Mouse (Mus musculus) lung, postnatal 0 days (tissue): Measurements from ENCODE around the gene Camp. TPM values are rescaled to one million over a fixed set of nuclear protein-coding genes. Genes with fewer than 3 reads are reported as not detected.

Experiments
- ATAC-seq: fragments of 200-750 bp; cut with Nextera tagmentation; 2 replicates; pipeline ENCODE4 v1.8.0; 2017; ENCODE audit warnings: moderate library complexity
- DNase-seq: peaks from one replicate; pipeline ENCODE4 v3.0.0-alpha.2; 2016; ENCODE audit warnings: low spot score
- H3K27ac ChIP-seq: fragments of 300-500 bp; sonication (generic); 2 replicates; pipeline ENCODE4 v1.5.1; 2014; ENCODE audit warnings: antibody characterized with exemption, mild to moderate bottlenecking, low read length, mixed read lengths
- H3K27me3 ChIP-seq: fragments of 300-500 bp; sonication (generic); replicated peaks from 2 replicates; pipeline ENCODE4 v1.6.1; 2014; ENCODE audit warnings: low read length, mixed read lengths; ENCODE audit not compliant: insufficient read depth
- H3K36me3 ChIP-seq: fragments of 300-500 bp; sonication (generic); 2 replicates; pipeline ENCODE4 v1.6.1; 2014; ENCODE audit warnings: low read length, mixed read lengths; ENCODE audit not compliant: insufficient read depth
- H3K4me1 ChIP-seq: fragments of 300-500 bp; sonication (generic); 2 replicates; pipeline ENCODE4 v1.6.1; 2014; ENCODE audit warnings: antibody characterized with exemption, low read depth, low read length, mixed read lengths; ENCODE audit not compliant: insufficient read depth
- H3K4me2 ChIP-seq: fragments of 300-500 bp; sonication (generic); replicated peaks from 2 replicates; pipeline ENCODE4 v1.6.1; 2014; ENCODE audit warnings: low read depth, mild to moderate bottlenecking, low read length, moderate library complexity, mixed read lengths
- H3K4me3 ChIP-seq: fragments of 300-500 bp; sonication (generic); 2 replicates; pipeline ENCODE4 v1.5.1; 2014; ENCODE audit warnings: low read depth, low read length
- H3K9ac ChIP-seq: fragments of 300-500 bp; sonication (generic); replicated peaks from 2 replicates; pipeline ENCODE4 v1.6.1; 2014; ENCODE audit warnings: low read depth, mild to moderate bottlenecking
- H3K9me3 ChIP-seq: fragments of 300-500 bp; sonication (generic); 2 replicates; pipeline ENCODE4 v1.6.1; 2016; ENCODE audit warnings: low read length, mixed read lengths
- CTCF ChIP-seq: IDR thresholded peaks from 2 replicates; pipeline ENCODE4 v1.5.1; 2016; ENCODE audit warnings: antibody characterized with exemption, mild to moderate bottlenecking
- EP300 ChIP-seq: IDR thresholded peaks from 2 replicates; pipeline ENCODE4 v1.6.1; 2016; ENCODE audit warnings: antibody characterized with exemption, mild to moderate bottlenecking, control low read depth
- WGBS: fragments of 180-500 bp; shearing (Covaris S2); extraction: QIAGEN DNeasy Blood & Tissue Kit; methylation state at CpG from one replicate; pipeline ENCODE4 v1.1.7; 2014; 5-methylcytosine and 5-hydroxymethylcytosine counted together
- polyA plus RNA-seq: library from polyadenylated mRNA; unstranded; fragments of >200 nt; fragmentation: Nextera tagmentation; extraction: Ambion mirVana; gene quantifications from 2 replicates; pipeline ENCODE4 v1.2.1, GENCODE M21; 2015

Camp gene
- polyA plus RNA-seq, 1 experiment from 2014 or later, result 10.3 TPM

DNA sequence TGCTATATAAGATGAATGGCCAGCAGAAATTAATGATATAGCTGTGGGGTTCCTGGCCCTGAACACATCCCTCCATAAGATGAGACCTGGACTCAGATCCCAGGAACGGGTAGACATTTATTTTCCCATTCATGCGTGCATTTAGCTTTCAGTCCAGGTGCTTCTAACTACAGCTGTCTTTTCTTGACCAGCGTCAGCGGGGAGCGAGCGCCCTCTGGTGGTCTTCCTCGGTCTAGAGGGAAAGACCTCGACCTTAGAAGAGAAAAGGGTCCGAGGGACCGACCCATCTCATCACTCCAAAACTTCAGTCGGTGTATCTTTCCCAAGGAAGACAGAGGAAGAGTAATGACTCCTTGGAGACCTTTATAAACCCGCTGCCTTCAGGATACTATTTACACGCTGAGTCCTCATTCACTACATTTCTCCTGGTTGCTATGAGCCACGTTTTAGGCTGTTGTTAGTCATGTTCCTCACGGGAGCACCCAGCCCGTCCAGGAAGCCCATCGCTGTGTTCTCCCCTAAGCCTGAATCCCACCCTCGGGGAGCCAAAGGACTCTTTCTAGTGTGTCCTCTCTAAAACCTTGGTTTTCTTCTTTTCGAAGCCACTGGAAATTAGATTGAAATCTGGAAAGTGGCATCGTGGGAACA lies 13.1 kb upstream of the Camp start:
- H3K4me3 ChIP-seq, result no peak overlapping the region
- no peak for TF ChIP-seq EP300
- peak; percentile 90 for TF ChIP-seq CTCF
- H3K27ac ChIP-seq, result no peak overlapping the region
- WGBS, result 13% methylated on average over 20 of the region's 20 CpGs
- H3K36me3 ChIP-seq, result no peaks in the 10 kb centered on the region
- H3K4me1 ChIP-seq, result no peaks in the 10 kb centered on the region
- ATAC-seq (no peak), DNase-seq (peak; percentile 75)
- no peaks in the 10 kb centered on the region for H3K9me3 ChIP-seq
- no peak overlapping the region for H3K9ac ChIP-seq
- H3K4me2 ChIP-seq, result no peak overlapping the region; the same call in 1 of the 2 replicates
- H3K27me3 ChIP-seq, result no peaks in the 10 kb centered on the region

DNA sequence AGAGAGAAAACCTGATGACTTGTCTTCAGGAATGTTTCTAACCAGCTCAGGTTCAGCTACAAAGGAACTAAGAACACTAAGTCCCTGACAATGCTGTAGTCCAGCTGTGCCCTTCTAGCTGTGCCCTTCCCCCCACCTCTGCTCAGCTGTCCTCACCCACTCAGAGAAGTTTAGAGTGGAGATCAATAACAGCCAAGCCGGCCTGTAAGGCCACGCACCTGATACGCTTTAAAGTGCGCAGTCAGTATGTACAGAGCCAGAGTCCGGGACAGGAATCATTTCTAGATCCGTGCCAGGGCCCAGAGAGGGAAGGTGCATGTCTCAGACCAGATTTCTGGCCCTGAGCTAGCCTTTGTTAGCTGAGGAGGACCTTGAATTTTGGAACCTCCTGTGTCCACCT lies 6.5 kb upstream of the Camp start:
- Histone ChIP-seq H3K4me3 (no peak overlapping the region), H3K4me1 (no peaks in the 10 kb centered on the region), H3K9me3 (no peaks in the 10 kb centered on the region), H3K4me2 (no peak overlapping the region), H3K36me3 (no peaks in the 10 kb centered on the region), H3K9ac (no peak overlapping the region), H3K27me3 (no peaks in the 10 kb centered on the region), H3K27ac (no peak overlapping the region)
- ATAC-seq, result no peak
- TF ChIP-seq CTCF (no peak), EP300 (no peak)
- WGBS, result 76% methylated on average over 6 of the region's 6 CpGs
- no peak for DNase-seq

DNA sequence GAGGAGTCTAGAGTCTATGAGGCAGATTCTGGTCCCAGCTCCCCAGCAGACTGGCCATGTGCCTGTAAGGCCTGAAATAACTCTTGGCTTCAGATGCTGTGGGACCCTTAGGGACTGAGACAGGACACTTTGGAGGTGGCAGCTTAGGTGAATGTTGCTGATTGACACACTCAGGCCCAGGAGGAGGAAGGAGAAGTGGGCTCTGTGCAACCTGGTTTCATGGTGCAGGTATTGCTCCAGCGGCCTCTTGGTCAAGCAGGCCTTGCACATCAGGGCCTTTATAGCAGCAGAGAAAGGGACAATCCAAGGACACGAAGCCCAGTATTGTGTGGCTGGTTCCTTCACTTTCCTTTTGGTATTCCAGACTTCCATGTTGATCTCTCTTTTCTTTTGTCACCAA lies 4.9 kb upstream of the Camp start:
- Histone ChIP-seq H3K4me1 (peaks cover 4% of the 10 kb centered on the region; the same call in 1 of the 2 replicates), H3K4me3 (no peak overlapping the region), H3K27me3 (no peaks in the 10 kb centered on the region), H3K4me2 (no peak overlapping the region), H3K36me3 (no peaks in the 10 kb centered on the region), H3K9ac (no peak overlapping the region), H3K9me3 (no peaks in the 10 kb centered on the region), H3K27ac (no peak overlapping the region)
- WGBS, result 79% methylated on average over 2 of the region's 2 CpGs
- TF ChIP-seq EP300 (no peak), CTCF (no peak)
- no peak for DNase-seq
- ATAC-seq, result no peak

GRCm38 (mm10) chr9:109850099-109850498 lies 682 bp upstream of the Camp start:
- no peak overlapping the region for H3K4me2 ChIP-seq
- H3K4me1 ChIP-seq, result peaks cover 7% of the 10 kb centered on the region; the same call in 1 of the 2 replicates
- no peak for DNase-seq
- TF ChIP-seq EP300, result no peak
- no peaks in the 10 kb centered on the region for H3K9me3 ChIP-seq
- no peaks in the 10 kb centered on the region for H3K27me3 ChIP-seq
- no peaks in the 10 kb centered on the region for H3K36me3 ChIP-seq
- no peak overlapping the region for H3K4me3 ChIP-seq
- ATAC-seq, result no peak
- no peak overlapping the region for H3K27ac ChIP-seq
- no peak overlapping the region for H3K9ac ChIP-seq
- WGBS, result 82% methylated on average over 5 of the region's 5 CpGs

GRCm38 (mm10) chr9:109833088-109833412 lies 16.4 kb downstream of the Camp start:
- ATAC-seq (no peak; the same call in 1 of the 2 replicates), DNase-seq (no peak)
- Histone ChIP-seq H3K4me3 (peak overlapping the region; percentile 64), H3K9ac (peak overlapping the region; percentile 42), H3K27me3 (no peaks in the 10 kb centered on the region), H3K36me3 (no peaks in the 10 kb centered on the region), H3K4me1 (peaks cover 5% of the 10 kb centered on the region; the same call in 1 of the 2 replicates), H3K9me3 (no peaks in the 10 kb centered on the region), H3K4me2 (peak overlapping the region; percentile 82), H3K27ac (no peak overlapping the region)
- TF ChIP-seq EP300 (no peak), CTCF (no peak)
- 10% methylated on average over 6 of the region's 6 CpGs for WGBS

GRCm38 (mm10) chr9:109832391-109833087 lies 16.9 kb downstream of the Camp start, which contains the start of gene Nme6:
Nme6 (plus strand) TSS chr9:109832749.
- ATAC-seq (peak; percentile 98), DNase-seq (peak; percentile 90)
- H3K27ac ChIP-seq, result peak within 1 kb of the TSS; percentile 61
- H3K4me1 ChIP-seq, result peaks cover 5% of the 10 kb centered on the region; the same call in 1 of the 2 replicates
- H3K9ac ChIP-seq, result peak within 1 kb of the TSS; percentile 42
- peak within 1 kb of the TSS; percentile 82 for H3K4me2 ChIP-seq
- WGBS, result under 1% methylated on average over 32 of the region's 32 CpGs
- peak within 1 kb of the TSS; percentile 64 for H3K4me3 ChIP-seq
- TF ChIP-seq CTCF, result peak; percentile 80
- peak; percentile 69; the same call in 1 of the 2 replicates for TF ChIP-seq EP300
- H3K27me3 ChIP-seq, result no peaks in the 10 kb centered on the region
- no peaks in the 10 kb centered on the region for H3K36me3 ChIP-seq
- no peaks in the 10 kb centered on the region for H3K9me3 ChIP-seq
